Mouse (Mus musculus) lung, embryonic 14.5 days (tissue): Measurements from ENCODE around the gene Txn2. TPM values are rescaled to one million over a fixed set of nuclear protein-coding genes. Genes with fewer than 3 reads are reported as not detected.
A peak's percentile ranks its signal among the peaks of the same experiment; 100 is the strongest.

Source experiments
- ATAC-seq: fragments of 200-750 bp; cut with Nextera tagmentation; 2 replicates; pipeline ENCODE4 v1.8.0; 2017; ENCODE audit warnings: mild to moderate bottlenecking, moderate TSS enrichment, moderate library complexity; ENCODE audit not compliant: insufficient read depth
- DNase-seq: peaks from one replicate; pipeline ENCODE4 v3.0.0-alpha.2; 2015
- H3K27ac ChIP-seq: fragments of 300-500 bp; sonication (generic); 2 replicates; pipeline ENCODE4 v1.5.1; 2014; ENCODE audit warnings: low read depth, mild to moderate bottlenecking, moderate library complexity
- H3K27me3 ChIP-seq: fragments of 300-500 bp; sonication (generic); 2 replicates; pipeline ENCODE4 v1.6.1; 2014; ENCODE audit warnings: low read length, control low read depth; ENCODE audit not compliant: insufficient read depth
- H3K36me3 ChIP-seq: fragments of 300-500 bp; sonication (generic); 2 replicates; pipeline ENCODE4 v1.6.1; 2014; ENCODE audit warnings: control low read depth; ENCODE audit not compliant: insufficient read depth
- H3K4me1 ChIP-seq: fragments of 300-500 bp; sonication (generic); 2 replicates; pipeline ENCODE4 v1.6.1; 2014; ENCODE audit warnings: antibody characterized with exemption, control low read depth; ENCODE audit not compliant: insufficient read depth
- H3K4me2 ChIP-seq: fragments of 300-500 bp; sonication (generic); 2 replicates; pipeline ENCODE4 v1.6.1; 2014; ENCODE audit warnings: mild to moderate bottlenecking
- H3K4me3 ChIP-seq: fragments of 300-500 bp; sonication (generic); 2 replicates; pipeline ENCODE4 v1.5.1; 2014; ENCODE audit warnings: low read depth, low read length
- H3K9ac ChIP-seq: fragments of 300-500 bp; sonication (generic); 2 replicates; pipeline ENCODE4 v1.6.1; 2014
- H3K9me3 ChIP-seq: fragments of 300-500 bp; sonication (generic); 2 replicates; pipeline ENCODE4 v1.6.1; 2016; ENCODE audit warnings: low read depth, low read length, control low read depth
- CTCF ChIP-seq: IDR thresholded peaks from 2 replicates; pipeline ENCODE4 v1.5.1; 2016; ENCODE audit warnings: antibody characterized with exemption, low read depth
- WGBS: fragments of 180-500 bp; shearing (Covaris S2); extraction: QIAGEN DNeasy Blood & Tissue Kit; methylation state at CpG from one replicate; pipeline ENCODE4 v1.1.7; 2014; 5-methylcytosine and 5-hydroxymethylcytosine counted together
- polyA plus RNA-seq: library from polyadenylated mRNA; unstranded; fragments of >200 nt; fragmentation: Nextera tagmentation; extraction: Ambion mirVana; gene quantifications from 2 replicates; pipeline ENCODE4 v1.2.1, GENCODE M21; 2014

Txn2 gene
- polyA plus RNA-seq, 1 experiment from 2014 or later = 227 TPM

GRCm38 (mm10) chr15:77933770-77934169 is 5.0 kb upstream of the Txn2 start:
- Histone ChIP-seq H3K4me3 (no peak overlapping the region), H3K27ac (no peak overlapping the region), H3K9ac (0 out of 2 replicates have a peak overlapping the region, but pooled peaks have one; percentile 23), H3K4me1 (0 out of 2 replicates have a peak, but pooled peaks cover 5% of the 10 kb centered on the region), H3K27me3 (no peaks in the 10 kb centered on the region), H3K36me3 (no peaks in the 10 kb centered on the region), H3K4me2 (peak overlapping the region; percentile 40), H3K9me3 (no peaks in the 10 kb centered on the region)
- peak; percentile 99 for DNase-seq
- ATAC-seq = peak; percentile 40; the same call in 1 of the 2 replicates
- WGBS = under 1% methylated on average over 14 of the region's 14 CpGs
- TF ChIP-seq CTCF = peak; percentile 99

GRCm38 (mm10) chr15:77933222-77933621 is 4.4 kb upstream of the Txn2 start:
- Histone ChIP-seq H3K4me3 (no peak overlapping the region), H3K9ac (0 out of 2 replicates have a peak overlapping the region, but pooled peaks have one; percentile 23), H3K27ac (no peak overlapping the region), H3K27me3 (no peaks in the 10 kb centered on the region), H3K4me1 (0 out of 2 replicates have a peak, but pooled peaks cover 5% of the 10 kb centered on the region), H3K4me2 (peak overlapping the region; percentile 40), H3K9me3 (no peaks in the 10 kb centered on the region), H3K36me3 (no peaks in the 10 kb centered on the region)
- no peak for DNase-seq
- WGBS = 60% methylated on average over 3 of the region's 3 CpGs
- no peak for TF ChIP-seq CTCF
- ATAC-seq = no peak

- H3K9ac ChIP-seq = no peak overlapping the region
Observed at GRCm38 (mm10) chr15:77931689-77932016, 2.8 kb upstream of the Txn2 start.

GRCm38 (mm10) chr15:77930986-77931688 is 2.3 kb upstream of the Txn2 start:
- WGBS = 64% methylated on average over 6 of the region's 6 CpGs
- H3K4me1 ChIP-seq = peaks cover 12% of the 10 kb centered on the region

More at GRCm38 (mm10) chr15:77931689-77932016, 2.8 kb upstream of the Txn2 start:
- no peak for TF ChIP-seq CTCF
- DNase-seq = no peak
- 47% methylated on average over 6 of the region's 6 CpGs for WGBS
- no peak for ATAC-seq
- Histone ChIP-seq H3K4me3 (no peak overlapping the region), H3K27me3 (no peaks in the 10 kb centered on the region), H3K36me3 (peaks cover 11% of the 10 kb centered on the region; the same call in 1 of the 2 replicates), H3K27ac (no peak overlapping the region), H3K9me3 (no peaks in the 10 kb centered on the region), H3K4me1 (peaks cover 12% of the 10 kb centered on the region), H3K4me2 (no peak overlapping the region)

GRCm38 (mm10) chr15:77929804-77930203 is 998 bp upstream of the Txn2 start:
- 45% methylated on average over 8 of the region's 8 CpGs for WGBS
- DNase-seq (no peak), ATAC-seq (no peak)
- no peak for TF ChIP-seq CTCF
- Histone ChIP-seq H3K36me3 (peaks cover 22% of the 10 kb centered on the region), H3K4me2 (peak overlapping the region; percentile 91), H3K4me1 (peaks cover 12% of the 10 kb centered on the region), H3K27me3 (no peaks in the 10 kb centered on the region), H3K9me3 (no peaks in the 10 kb centered on the region), H3K27ac (peak overlapping the region; percentile 84; the same call in 1 of the 2 replicates), H3K4me3 (peak overlapping the region; percentile 56), H3K9ac (peak overlapping the region; percentile 65)

More at GRCm38 (mm10) chr15:77930986-77931688, 2.3 kb upstream of the Txn2 start:
- ATAC-seq (no peak), DNase-seq (no peak)
- H3K4me3 ChIP-seq = no peak overlapping the region
- H3K27ac ChIP-seq = no peak overlapping the region
- no peaks in the 10 kb centered on the region for H3K9me3 ChIP-seq
- H3K36me3 ChIP-seq = peaks cover 15% of the 10 kb centered on the region
- no peaks in the 10 kb centered on the region for H3K27me3 ChIP-seq
- no peak overlapping the region; the same call in 1 of the 2 replicates for H3K9ac ChIP-seq
- H3K4me2 ChIP-seq = no peak overlapping the region
- no peak for TF ChIP-seq CTCF

- H3K27ac ChIP-seq = peak overlapping the region; percentile 94
- H3K36me3 ChIP-seq = peaks cover 38% of the 10 kb centered on the region
- H3K4me1 ChIP-seq = peaks cover 12% of the 10 kb centered on the region
- no peak for TF ChIP-seq CTCF
- no peaks in the 10 kb centered on the region for H3K9me3 ChIP-seq
- H3K27me3 ChIP-seq = no peaks in the 10 kb centered on the region
- 17% methylated on average over 4 of the region's 4 CpGs for WGBS
- peak overlapping the region; percentile 65 for H3K9ac ChIP-seq
- ATAC-seq (no peak), DNase-seq (no peak)
- peak overlapping the region; percentile 75 for H3K4me2 ChIP-seq
- H3K4me3 ChIP-seq = peak overlapping the region; percentile 56
Observed at GRCm38 (mm10) chr15:77928091-77928490, 715 bp downstream of the Txn2 start.

- no peak for DNase-seq
- H3K9ac ChIP-seq = no peak overlapping the region
- H3K4me1 ChIP-seq = peaks cover 12% of the 10 kb centered on the region
- peaks cover 50% of the 10 kb centered on the region for H3K36me3 ChIP-seq
- H3K27ac ChIP-seq = no peak overlapping the region
- H3K27me3 ChIP-seq = no peaks in the 10 kb centered on the region
- TF ChIP-seq CTCF = no peak
- H3K4me3 ChIP-seq = no peak overlapping the region
- 90% methylated on average over 5 of the region's 5 CpGs for WGBS
- H3K4me2 ChIP-seq = no peak overlapping the region
- H3K9me3 ChIP-seq = no peaks in the 10 kb centered on the region
- ATAC-seq = no peak
Observed at GRCm38 (mm10) chr15:77926921-77927320, 1.9 kb downstream of the Txn2 start.
